In genomic region chr3:114343714-114344113, GRCm38 (mm10) we compare ENCODE assay signal across 31 mouse cellular contexts.
DNase-seq lines count a peak whose midpoint lies in the region; ATAC-seq and TF ChIP-seq lines count a peak whose summit lies in the region.
"Had no signal": no experiment of that assay in that cellular context is flagged by ENCODE, and none has a peak within 500 bp of the region (broad histone marks: within the 10 kb centered on the region; RNA-seq: fewer than 3 reads in every experiment).

No protein-coding gene starts in this region.

- 65% methylated on average over 2 of the region's 2 CpGs for WGBS in forebrain, embryonic 16.5 days

- no peaks in the 10 kb centered on the region for H3K4me1 ChIP-seq in forebrain, embryonic 16.5 days (replicated peaks; ENCODE audit: control insufficient read depth, insufficient read depth, low read length)
- H3K4me1 ChIP-seq: embryonic facial prominence, embryonic 15.5 days; hindbrain, embryonic 10.5 days; hindbrain, embryonic 15.5 days; limb, embryonic 10.5 days; limb, embryonic 15.5 days; neural tube, embryonic 15.5 days; stomach, embryonic 15.5 days had no signal

- no peak overlapping the region for H3K4me2 ChIP-seq in forebrain, embryonic 16.5 days (ENCODE audit: low read length)
- H3K4me2 ChIP-seq: embryonic facial prominence, embryonic 15.5 days; hindbrain, embryonic 15.5 days; limb, embryonic 15.5 days; neural tube, embryonic 15.5 days; stomach, embryonic 15.5 days had no signal

- no peak for DNase-seq in frontal cortex, postnatal 36 days (ENCODE audit: low spot score in 2 of 2)
- DNase-seq in brain, embryonic 14.5 days (ENCODE audit: low read depth) = peak; percentile 81
- DNase-seq in layer of hippocampus, postnatal 36 days = peak; percentile 1 to 4
- DNase-seq in right cerebral cortex, adult 2 months (ENCODE audit: low spot score in 2 of 2) = no peak
- no peak for DNase-seq in adrenal gland, adult 18-20 months (ENCODE audit: low spot score in 2 of 2)
- DNase-seq: adrenal gland, adult 8-10 months; cerebellum, adult 18-20 months; cerebellum, postnatal 10 days; gastrocnemius, postnatal 10 days; heart, postnatal 14 days; kidney, adult 11 months; kidney, postnatal 36 days; lung, adult 2 months; lung, postnatal 10 days; midbrain, embryonic 14.5 days; retina, postnatal 1 day; right cerebral cortex, postnatal 25 days; thymus, postnatal 14 days had no signal

- no peak for TF ChIP-seq CTCF in brain, embryonic 14.5 days (IDR thresholded peaks at IDR 0.05; ENCODE audit: borderline replicate concordance, extremely low read depth, insufficient read depth, insufficient read length)

- no peaks in the 10 kb centered on the region for H3K27me3 ChIP-seq in forebrain, embryonic 16.5 days (replicated peaks; ENCODE audit: control insufficient read depth, insufficient read depth, low read length)
- H3K27me3 ChIP-seq: CH12.LX; embryonic facial prominence, embryonic 15.5 days; hindbrain, embryonic 15.5 days; limb, embryonic 15.5 days; neural tube, embryonic 15.5 days; stomach, embryonic 15.5 days had no signal

- no peak overlapping the region for H3K9ac ChIP-seq in forebrain, embryonic 16.5 days (replicated peaks; ENCODE audit: low read depth, low read length)
- H3K9ac ChIP-seq: embryonic facial prominence, embryonic 15.5 days; hindbrain, embryonic 15.5 days; limb, embryonic 15.5 days; liver, embryonic 14.5 days; neural tube, embryonic 15.5 days; stomach, embryonic 15.5 days had no signal

- H3K9me3 ChIP-seq in forebrain, embryonic 16.5 days (ENCODE audit: control insufficient read depth, low read length) = no peaks in the 10 kb centered on the region
- H3K9me3 ChIP-seq: embryonic facial prominence, embryonic 15.5 days; hindbrain, embryonic 10.5 days; hindbrain, embryonic 15.5 days; limb, embryonic 10.5 days; limb, embryonic 15.5 days; neural tube, embryonic 15.5 days; stomach, embryonic 15.5 days had no signal

- 0 out of 2 replicates have a peak, but pooled peaks have one; percentile 34 for ATAC-seq in frontal cortex, adult (ENCODE audit: low TSS enrichment)
- peak; percentile 85 for ATAC-seq in forebrain, embryonic 16.5 days
- ATAC-seq: activated CD4-positive, CD25-positive, alpha-beta regulatory T cell, adult 4 months; inflammation-experienced regulatory T-cells, adult 6 months had no signal

- no peak overlapping the region for H3K27ac ChIP-seq in forebrain, embryonic 16.5 days (ENCODE audit: low read length)
- H3K27ac ChIP-seq: embryonic facial prominence, embryonic 15.5 days; hindbrain, embryonic 10.5 days; hindbrain, embryonic 15.5 days; limb, embryonic 10.5 days; limb, embryonic 15.5 days; liver, embryonic 14.5 days; neural tube, embryonic 15.5 days; stomach, embryonic 15.5 days had no signal

- no peaks in the 10 kb centered on the region for H3K36me3 ChIP-seq in forebrain, embryonic 16.5 days (ENCODE audit: control insufficient read depth, insufficient read depth)
- H3K36me3 ChIP-seq: embryonic facial prominence, embryonic 15.5 days; hindbrain, embryonic 10.5 days; hindbrain, embryonic 15.5 days; limb, embryonic 10.5 days; limb, embryonic 15.5 days; neural tube, embryonic 15.5 days; stomach, embryonic 15.5 days had no signal

- TF ChIP-seq POLR2A in brain, embryonic 14.5 days (IDR thresholded peaks at IDR 0.05; ENCODE audit: borderline replicate concordance, extremely low read depth, insufficient read depth, insufficient read length, poor library complexity, severe bottlenecking) = no peak

- no peak overlapping the region for H3K4me3 ChIP-seq in forebrain, embryonic 16.5 days (replicated peaks; ENCODE audit: low read length)
- H3K4me3 ChIP-seq: embryonic facial prominence, embryonic 15.5 days; hindbrain, embryonic 10.5 days; hindbrain, embryonic 15.5 days; limb, embryonic 10.5 days; limb, embryonic 15.5 days; neural tube, embryonic 15.5 days; stomach, embryonic 15.5 days had no signal

Comparison
In these comparisons a context has a peak if more than half of its experiments do, and no peak if none do; other contexts are left out.
1. DNase-seq: peak in brain, embryonic 14.5 days (single experiment) and layer of hippocampus, postnatal 36 days (2 of 2); none in frontal cortex, postnatal 36 days (0 of 2), right cerebral cortex, adult 2 months (0 of 2) and adrenal gland, adult 18-20 months (0 of 2).